Mouse (Mus musculus) hindbrain, embryonic 10.5 days (tissue): ENCODE measurements around the gene Gzma. TPM values are rescaled to one million over a fixed set of nuclear protein-coding genes. Genes with fewer than 3 reads are reported as not detected.

Source experiments
- DNase-seq: peaks from one replicate; pipeline ENCODE4 v3.0.0-alpha.2; 2017; ENCODE audit warnings: low spot score
- H3K27ac ChIP-seq: fragments of 300-500 bp; sonication (generic); 2 replicates; pipeline ENCODE4 v1.5.1; 2016; ENCODE audit warnings: mild to moderate bottlenecking, moderate library complexity
- H3K27me3 ChIP-seq: fragments of 300-500 bp; sonication (generic); 2 replicates; pipeline ENCODE4 v1.6.1; 2016; ENCODE audit warnings: mild to moderate bottlenecking; ENCODE audit not compliant: poor library complexity, insufficient read depth, severe bottlenecking
- H3K36me3 ChIP-seq: fragments of 300-500 bp; sonication (generic); 2 replicates; pipeline ENCODE4 v1.6.1; 2016; ENCODE audit warnings: mild to moderate bottlenecking, moderate library complexity
- H3K4me1 ChIP-seq: fragments of 300-500 bp; sonication (generic); replicated peaks from 2 replicates; pipeline ENCODE4 v1.6.1; 2016; ENCODE audit warnings: mild to moderate bottlenecking
- H3K4me3 ChIP-seq: fragments of 300-500 bp; sonication (generic); 2 replicates; pipeline ENCODE4 v1.5.1; 2016; ENCODE audit warnings: mild to moderate bottlenecking, moderate library complexity
- H3K9me3 ChIP-seq: fragments of 300-500 bp; sonication (generic); 2 replicates; pipeline ENCODE4 v1.6.1; 2016; ENCODE audit warnings: mild to moderate bottlenecking, moderate library complexity
- WGBS: fragments of 180-500 bp; shearing (Covaris S2); methylation state at CpG from one replicate; pipeline ENCODE4 v1.1.7; 2016; 5-methylcytosine and 5-hydroxymethylcytosine counted together
- polyA plus RNA-seq: library from polyadenylated mRNA; unstranded; fragments of >200 nt; fragmentation: Nextera tagmentation; extraction: Ambion mirVana; gene quantifications from 2 replicates; pipeline ENCODE4 v1.2.1, GENCODE M21; 2016

Gzma gene
- polyA plus RNA-seq, 1 experiment from 2014 or later, result not detected

DNA sequence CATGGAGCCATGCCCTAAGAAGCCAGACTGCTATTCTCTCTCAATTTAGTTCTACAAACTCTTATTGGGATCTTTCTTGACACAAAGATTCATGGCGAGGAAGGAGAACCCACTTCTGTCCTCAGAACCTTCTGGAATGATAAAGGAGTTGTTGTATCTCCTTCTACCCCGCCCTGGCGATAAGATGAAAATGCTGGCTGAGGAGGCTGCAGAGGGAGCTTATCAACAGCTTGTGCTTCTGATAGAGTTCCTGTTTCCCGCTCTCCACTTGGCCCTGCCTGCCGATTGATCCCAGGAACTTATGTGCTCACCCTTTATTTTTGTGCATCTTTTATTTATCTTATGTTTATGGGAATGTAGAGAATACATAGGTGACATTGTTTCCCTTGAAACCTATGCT, 16.0 kb downstream of the Gzma start:
- 84% methylated on average over 5 of the region's 5 CpGs for WGBS
- no peak for DNase-seq

DNA sequence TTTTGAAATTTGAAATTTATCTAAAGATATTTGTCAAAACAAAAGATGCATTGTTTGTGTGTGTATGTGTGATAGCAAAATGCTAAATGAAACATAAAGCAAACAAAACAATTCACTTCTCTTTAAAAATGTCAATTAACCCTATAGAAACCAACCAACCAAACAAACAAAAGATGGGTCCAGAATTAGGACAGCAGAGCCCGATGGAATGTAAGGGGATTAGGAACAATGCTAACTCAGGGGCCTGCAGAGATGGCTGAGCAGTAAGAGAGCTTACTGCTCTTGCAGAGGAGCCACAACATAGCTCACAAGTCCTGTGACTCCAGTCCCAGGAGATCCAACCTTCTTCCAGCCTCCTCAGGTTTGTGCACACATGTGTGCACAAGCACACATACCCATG, 18.7 kb downstream of the Gzma start:
- no peak for DNase-seq
- WGBS, result 29% methylated on average over 1 of the region's 1 CpGs

More for the DNA sequence above, 16.0 kb downstream of the Gzma start:
- Histone ChIP-seq H3K4me1 (no peaks in the 10 kb centered on the region), H3K4me3 (no peak overlapping the region), H3K27me3 (no peaks in the 10 kb centered on the region), H3K9me3 (no peaks in the 10 kb centered on the region), H3K36me3 (no peaks in the 10 kb centered on the region), H3K27ac (no peak overlapping the region)

DNA sequence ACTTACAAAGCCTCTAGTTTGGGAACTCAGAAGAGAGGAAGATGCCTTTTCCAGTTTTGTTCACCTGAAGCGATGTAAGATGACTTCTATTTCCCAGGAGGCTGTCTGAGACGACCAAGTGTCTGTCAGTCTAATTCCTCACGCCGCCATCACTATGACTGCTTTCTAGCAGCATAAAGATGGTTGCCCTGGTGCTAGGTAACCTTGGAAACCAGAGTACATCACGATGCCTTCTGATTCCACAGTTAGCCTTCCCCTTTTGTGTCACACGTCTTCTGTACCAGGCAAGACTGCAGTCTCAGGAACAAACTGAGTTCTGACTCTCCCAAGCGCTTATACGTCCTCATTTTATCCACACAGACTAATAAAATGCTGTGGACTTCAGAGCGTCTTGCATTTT, 21.8 kb downstream of the Gzma start:
- 62% methylated on average over 9 of the region's 9 CpGs for WGBS
- no peak for DNase-seq
- peaks cover 5% of the 10 kb centered on the region for H3K4me1 ChIP-seq
- H3K27me3 ChIP-seq, result no peaks in the 10 kb centered on the region
- H3K9me3 ChIP-seq, result no peaks in the 10 kb centered on the region
- no peak overlapping the region for H3K4me3 ChIP-seq
- no peaks in the 10 kb centered on the region for H3K36me3 ChIP-seq
- no peak overlapping the region for H3K27ac ChIP-seq

More for the DNA sequence above, 18.7 kb downstream of the Gzma start:
- Histone ChIP-seq H3K9me3 (no peaks in the 10 kb centered on the region), H3K27ac (no peak overlapping the region), H3K4me1 (peaks cover 5% of the 10 kb centered on the region), H3K36me3 (no peaks in the 10 kb centered on the region), H3K4me3 (no peak overlapping the region), H3K27me3 (no peaks in the 10 kb centered on the region)

DNA sequence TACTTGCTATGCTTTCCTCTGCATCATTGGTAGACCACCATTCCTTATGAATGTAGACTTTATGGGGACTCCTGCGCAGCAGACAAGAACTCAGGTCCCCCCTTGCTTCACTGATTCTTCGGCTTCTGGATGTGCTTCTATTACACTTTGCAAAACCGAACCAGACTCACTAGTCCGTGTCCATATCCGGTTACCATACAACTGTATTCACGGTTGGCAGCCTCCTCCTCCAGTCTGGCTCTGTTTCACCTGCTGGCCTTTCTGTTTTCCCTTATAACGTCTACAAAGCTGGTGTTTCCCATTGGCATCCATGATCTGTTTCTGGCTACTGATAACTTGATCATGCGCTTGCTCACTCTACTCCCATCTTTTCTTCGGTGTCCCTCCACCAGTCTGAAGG, 36.2 kb downstream of the Gzma start:
- H3K4me3 ChIP-seq, result no peak overlapping the region
- H3K27ac ChIP-seq, result no peak overlapping the region
- DNase-seq, result no peak
- no peaks in the 10 kb centered on the region for H3K9me3 ChIP-seq
- no peaks in the 10 kb centered on the region for H3K36me3 ChIP-seq
- no peaks in the 10 kb centered on the region for H3K4me1 ChIP-seq
- H3K27me3 ChIP-seq, result no peaks in the 10 kb centered on the region
- 91% methylated on average over 9 of the region's 9 CpGs for WGBS

DNA sequence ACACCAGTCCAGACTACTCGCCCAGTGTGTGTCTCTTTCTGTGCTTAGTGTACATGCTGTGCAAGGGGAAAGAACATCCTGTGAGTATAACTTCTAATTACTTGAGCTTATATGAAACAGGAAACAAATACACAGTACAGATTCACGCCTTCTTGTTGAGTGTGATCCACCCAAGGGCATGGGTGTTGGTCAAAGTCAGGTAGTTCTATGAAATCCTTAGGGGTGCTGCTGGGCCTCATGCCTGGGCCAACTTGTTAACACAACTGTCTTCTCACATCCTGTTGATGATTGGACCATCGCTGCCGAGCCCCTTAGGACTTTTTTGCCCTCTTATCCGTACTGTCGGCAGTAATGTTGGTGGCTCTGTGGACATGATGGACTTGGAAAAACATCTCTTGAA, 39.0 kb downstream of the Gzma start:
- Histone ChIP-seq H3K4me1 (no peaks in the 10 kb centered on the region), H3K9me3 (no peaks in the 10 kb centered on the region), H3K27ac (no peak overlapping the region), H3K27me3 (no peaks in the 10 kb centered on the region), H3K36me3 (no peaks in the 10 kb centered on the region), H3K4me3 (no peak overlapping the region)
- WGBS, result 88% methylated on average over 6 of the region's 6 CpGs
- DNase-seq, result no peak

DNA sequence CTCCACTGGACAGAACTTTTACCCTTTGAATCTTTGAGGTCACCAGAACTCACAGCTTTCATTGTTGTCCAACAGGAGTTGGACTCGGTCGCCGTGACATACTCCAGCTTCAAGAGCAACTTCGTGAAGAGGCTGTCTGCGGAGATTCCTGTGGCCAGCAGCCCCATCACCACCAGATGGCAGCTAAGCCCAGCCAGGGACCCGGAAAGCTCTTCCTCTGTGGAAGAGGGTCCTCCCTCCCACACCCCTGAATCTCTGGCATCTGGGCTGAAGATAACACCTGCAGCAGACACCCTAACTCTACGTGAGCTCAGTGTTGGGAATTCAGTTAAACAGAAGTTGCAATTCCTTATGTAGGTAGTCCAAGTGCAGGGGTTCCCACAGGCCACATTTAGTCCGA, 45.0 kb downstream of the Gzma start:
- H3K9me3 ChIP-seq, result no peaks in the 10 kb centered on the region
- no peaks in the 10 kb centered on the region for H3K4me1 ChIP-seq
- H3K27ac ChIP-seq, result no peak overlapping the region
- no peaks in the 10 kb centered on the region for H3K27me3 ChIP-seq
- peak; percentile 25 for DNase-seq
- H3K4me3 ChIP-seq, result no peak overlapping the region
- WGBS, result 41% methylated on average over 8 of the region's 8 CpGs
- H3K36me3 ChIP-seq, result no peaks in the 10 kb centered on the region

DNA sequence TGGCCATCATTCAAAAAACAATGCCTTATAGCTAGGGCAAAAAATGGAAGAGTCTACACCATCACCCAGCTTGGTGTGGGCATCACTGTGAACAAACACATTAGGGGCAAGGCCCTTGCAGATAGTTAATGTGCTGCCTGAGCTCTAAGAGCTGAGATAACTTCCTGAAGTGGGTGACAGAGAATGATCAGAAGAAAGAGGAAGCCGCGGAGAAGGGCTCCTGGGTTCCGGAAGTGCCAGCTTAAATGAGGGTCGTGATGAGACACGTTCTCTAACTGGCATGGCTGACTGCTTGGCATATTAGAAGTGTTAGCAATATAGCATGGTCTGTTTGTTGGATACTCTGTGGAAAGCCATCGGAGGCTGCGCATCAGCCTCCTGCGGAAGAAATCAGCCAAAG, 46.6 kb downstream of the Gzma start:
- Histone ChIP-seq H3K4me1 (no peaks in the 10 kb centered on the region), H3K36me3 (no peaks in the 10 kb centered on the region), H3K27me3 (no peaks in the 10 kb centered on the region), H3K4me3 (no peak overlapping the region), H3K27ac (no peak overlapping the region), H3K9me3 (no peaks in the 10 kb centered on the region)
- WGBS, result 91% methylated on average over 8 of the region's 8 CpGs
- DNase-seq, result no peak

DNA sequence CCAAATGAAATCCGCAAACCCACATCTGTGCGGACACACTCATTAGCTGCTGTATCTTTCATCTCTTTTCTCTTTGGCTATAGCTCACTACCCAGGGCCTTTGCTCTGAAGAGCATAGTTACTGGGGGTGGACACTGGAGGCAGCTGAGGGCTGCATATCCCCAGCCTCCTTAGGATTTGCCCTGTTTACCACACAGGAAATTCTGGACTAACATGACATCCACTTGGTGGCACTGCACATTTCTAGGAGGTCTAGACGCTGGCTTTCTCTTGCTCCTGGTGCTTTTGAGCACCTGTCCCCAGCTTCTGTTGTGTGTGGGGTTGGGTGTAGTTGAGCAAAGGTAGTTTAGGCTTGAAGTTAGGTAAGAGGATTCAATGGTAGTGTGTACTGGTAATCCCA, 53.1 kb downstream of the Gzma start:
- Histone ChIP-seq H3K4me3 (no peak overlapping the region), H3K4me1 (peaks cover 18% of the 10 kb centered on the region), H3K36me3 (peaks cover 19% of the 10 kb centered on the region), H3K27ac (no peak overlapping the region), H3K27me3 (no peaks in the 10 kb centered on the region), H3K9me3 (no peaks in the 10 kb centered on the region)
- DNase-seq, result no peak
- WGBS, result 77% methylated on average over 3 of the region's 3 CpGs

DNA sequence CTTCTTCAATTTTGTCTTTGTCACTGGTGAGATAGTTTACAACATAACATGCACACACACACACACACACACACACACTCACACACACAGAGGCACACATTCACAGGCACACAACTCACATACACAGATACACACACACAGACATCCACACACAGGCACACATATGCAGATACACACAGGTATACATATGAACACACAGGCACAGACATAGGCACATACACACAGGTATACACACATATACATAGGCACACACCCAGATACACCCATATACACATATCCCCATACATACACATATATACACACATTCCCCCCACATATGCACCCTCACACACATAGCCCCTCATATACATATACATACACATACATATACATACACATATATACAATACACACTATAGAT, 53.8 kb downstream of the Gzma start:
- H3K4me3 ChIP-seq, result no peak overlapping the region
- no peak overlapping the region for H3K27ac ChIP-seq
- DNase-seq, result no peak
- H3K4me1 ChIP-seq, result peaks cover 18% of the 10 kb centered on the region
- no peaks in the 10 kb centered on the region for H3K9me3 ChIP-seq
- H3K27me3 ChIP-seq, result no peaks in the 10 kb centered on the region
- H3K36me3 ChIP-seq, result peaks cover 23% of the 10 kb centered on the region

DNA sequence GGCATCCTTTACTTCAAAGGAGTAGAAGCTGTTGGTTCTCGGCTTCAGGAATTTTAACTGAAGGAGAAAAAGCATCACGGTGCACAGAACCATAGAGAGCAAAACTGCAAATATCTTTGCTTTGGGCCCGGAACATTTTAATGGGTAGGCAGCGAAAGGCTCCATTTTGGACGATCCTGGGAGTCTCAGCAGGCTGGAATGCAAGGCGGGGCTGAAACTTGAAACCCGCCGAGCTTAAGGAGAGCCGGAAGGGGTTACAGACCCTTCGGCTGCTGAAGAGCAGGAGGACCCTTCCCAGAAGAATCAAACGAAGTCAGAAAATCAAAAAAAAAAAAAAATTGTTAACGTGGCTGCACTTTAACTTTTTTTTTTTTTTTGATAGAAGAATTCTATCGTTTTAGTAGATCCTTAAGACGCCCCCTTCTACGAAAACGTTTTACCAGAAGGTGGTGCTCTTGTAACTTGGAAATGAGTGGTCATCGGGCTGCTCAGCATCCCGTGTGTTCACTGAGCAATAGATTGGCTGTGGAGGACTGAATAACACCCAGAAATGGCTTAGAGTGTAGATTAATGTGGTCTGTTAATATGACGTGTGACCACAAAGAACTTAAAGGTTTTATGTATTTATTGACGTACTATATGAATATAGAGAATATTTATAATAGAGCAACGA, 54.4 kb downstream of the Gzma start, which contains the start of gene Gpx8:
Gene Gpx8, minus strand, starts transcription at position 200 of the 673 bp plus-strand sequence.
- WGBS, result 7% methylated on average over 21 of the region's 21 CpGs
- Histone ChIP-seq H3K27me3 (no peaks in the 10 kb centered on the region), H3K36me3 (peaks cover 30% of the 10 kb centered on the region), H3K27ac (peak within 1 kb of the TSS; percentile 89), H3K9me3 (no peaks in the 10 kb centered on the region), H3K4me1 (peaks cover 18% of the 10 kb centered on the region), H3K4me3 (peak within 1 kb of the TSS; percentile 61)
- DNase-seq, result peak; percentile 81

DNA sequence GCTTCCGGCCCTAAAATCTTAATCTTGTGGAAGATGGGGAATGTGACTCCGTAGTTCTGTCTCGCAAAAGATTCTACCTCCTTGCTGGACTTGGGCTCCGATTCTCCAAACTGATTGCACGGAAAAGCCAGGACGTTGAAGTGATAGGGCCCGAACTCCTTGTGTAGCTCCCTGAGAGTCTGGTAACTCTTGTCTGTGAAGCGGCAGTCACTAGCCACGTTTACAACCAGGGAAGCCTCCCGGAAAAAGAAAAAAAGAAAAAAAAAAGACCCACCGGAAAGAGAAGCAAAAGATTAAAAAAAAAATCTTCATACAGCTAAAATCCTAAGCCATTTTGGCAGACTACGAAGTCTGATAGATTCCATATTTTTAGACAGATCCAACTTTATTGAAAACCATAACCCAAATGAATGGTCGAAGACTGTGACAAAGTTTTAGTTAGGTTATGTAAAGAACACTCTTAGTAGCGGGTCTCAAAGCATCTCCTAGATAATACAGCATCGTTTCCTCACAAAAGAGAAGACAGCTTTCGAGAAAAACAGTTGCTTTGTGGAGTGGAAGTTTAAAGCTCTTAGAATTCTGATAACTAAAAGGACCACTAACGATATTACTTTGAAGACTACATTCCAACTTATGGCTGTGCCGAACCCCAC, 55.2 kb downstream of the Gzma start:
- H3K27me3 ChIP-seq, result no peaks in the 10 kb centered on the region
- H3K36me3 ChIP-seq, result peaks cover 34% of the 10 kb centered on the region
- no peak for DNase-seq
- 33% methylated on average over 18 of the region's 18 CpGs for WGBS
- H3K9me3 ChIP-seq, result no peaks in the 10 kb centered on the region
- peak overlapping the region; percentile 89 for H3K27ac ChIP-seq
- peaks cover 18% of the 10 kb centered on the region for H3K4me1 ChIP-seq
- H3K4me3 ChIP-seq, result peak overlapping the region; percentile 61

DNA sequence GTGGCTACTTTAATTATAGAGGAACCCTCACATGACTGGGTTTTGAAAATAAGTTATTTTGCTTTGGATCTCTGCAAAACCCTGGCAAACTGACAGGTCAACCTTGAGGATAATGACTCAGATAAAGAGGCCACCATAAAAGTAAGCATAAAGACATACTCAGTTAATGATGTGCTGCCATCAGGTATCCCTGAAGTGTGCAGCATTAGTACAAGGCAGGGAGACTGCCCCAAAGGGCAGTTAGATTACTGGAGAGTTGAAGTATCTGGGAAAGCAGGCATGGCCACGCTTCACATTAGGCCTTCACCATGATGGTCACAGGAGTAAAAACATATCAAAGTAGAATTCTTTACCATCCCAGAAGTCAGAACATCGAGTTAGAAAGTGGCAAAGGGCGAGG, 55.9 kb downstream of the Gzma start:
- Histone ChIP-seq H3K27me3 (no peaks in the 10 kb centered on the region), H3K36me3 (peaks cover 34% of the 10 kb centered on the region), H3K4me3 (peak overlapping the region; percentile 61), H3K27ac (no peak overlapping the region), H3K4me1 (peaks cover 18% of the 10 kb centered on the region), H3K9me3 (no peaks in the 10 kb centered on the region)
- 78% methylated on average over 3 of the region's 3 CpGs for WGBS
- DNase-seq, result no peak
